Mouse (Mus musculus) C2C12 (cell line): ENCODE measurements around the gene Tbk1.

Source experiments
- CEBPB ChIP-seq: IDR thresholded peaks from one replicate; pipeline ENCODE4 v1.6.1; 2011; ENCODE audit warnings: low read depth, mild to moderate bottlenecking, control low read depth, moderate library complexity
- CTCF ChIP-seq: IDR thresholded peaks from one replicate; pipeline ENCODE4 v1.5.1; 2011; ENCODE audit not compliant: control insufficient read depth, insufficient read depth, insufficient read length
- FOSL1 ChIP-seq: IDR thresholded peaks from one replicate; pipeline ENCODE4 v1.8.0; 2011; ENCODE audit warnings: mild to moderate bottlenecking, low read length; ENCODE audit not compliant: poor library complexity, insufficient read depth, severe bottlenecking
- MYOD1 ChIP-seq: IDR thresholded peaks from one replicate; pipeline ENCODE4 v1.6.1; 2011; ENCODE audit warnings: low read depth; ENCODE audit not compliant: control insufficient read depth, insufficient read length
- MYOG ChIP-seq: IDR thresholded peaks from one replicate; pipeline ENCODE4 v1.6.1; 2011; ENCODE audit not compliant: control insufficient read depth, insufficient read length; ENCODE audit errors: extremely low read depth
- USF1 ChIP-seq: IDR thresholded peaks from one replicate; pipeline ENCODE4 v1.6.1; 2011; ENCODE audit warnings: low read depth, mild to moderate bottlenecking, control low read depth, moderate library complexity

GRCm38 (mm10) chr10:121576372-121576771, 10.2 kb downstream of the Tbk1 start:
- no peak for TF ChIP-seq CTCF
- no peak for TF ChIP-seq CEBPB
- TF ChIP-seq MYOD1 = no peak
- no peak for TF ChIP-seq FOSL1
- no peak for TF ChIP-seq USF1
- TF ChIP-seq MYOG = no peak
